Mouse (Mus musculus) kidney, adult 18-20 months (tissue): ENCODE results near the gene Vmn2r66.

ENCODE experiments used
- DNase-seq: peaks from one replicate; pipeline ENCODE4 v3.0.0; 2021

The Vmn2r66 gene

GRCm38 (mm10) chr7:85012168-85012567 lies at the start of gene Vmn2r66:
Gene Vmn2r66 (minus strand): TSS chr7:85012268.
- no peak for DNase-seq

- DNase-seq: no peak
These were observed 15.4 kb downstream of the Vmn2r66 start for GRCm38 (mm10) chr7:84996694-84997093.

GRCm38 (mm10) chr7:84964015-84964414 lies 48.1 kb downstream of the Vmn2r66 start, which contains the start of gene Vmn2r65:
Gene Vmn2r65 (minus strand): TSS chr7:84964115.
- DNase-seq: no peak
